Mouse (Mus musculus): ENCODE data around the gene Nckap5l. TPM values are rescaled to one million over a fixed set of nuclear protein-coding genes. Genes with fewer than 3 reads are reported as not detected.

Gene Nckap5l
- polyA plus RNA-seq, 1 experiment = 6.1 TPM

- no peak overlapping the region for H3K9ac ChIP-seq (ENCODE audit: low read depth, poor library complexity, severe bottlenecking)
- no peak overlapping the region for H3K4me3 ChIP-seq (ENCODE audit: low read depth, low read length)
- H3K36me3 ChIP-seq (ENCODE audit: control insufficient read depth, insufficient read depth, low read length, poor library complexity, severe bottlenecking) = no peaks in the 10 kb centered on the region
- 0 out of 2 replicates have a peak, but pooled peaks cover 2% of the 10 kb centered on the region for H3K9me3 ChIP-seq (replicated peaks; ENCODE audit: control insufficient read depth, insufficient read depth, low read length, poor library complexity, severe bottlenecking)
- no peaks in the 10 kb centered on the region for H3K27me3 ChIP-seq (ENCODE audit: control insufficient read depth, insufficient read depth, low read length, poor library complexity, severe bottlenecking)
- no peak overlapping the region for H3K27ac ChIP-seq (ENCODE audit: insufficient read depth, low read length)
- TF ChIP-seq EP300 (IDR thresholded peaks at IDR 0.05; ENCODE audit: insufficient read depth, low read depth, low read length) (no peak), CTCF (IDR thresholded peaks at IDR 0.05; ENCODE audit: low read depth, low read length) (no peak), POLR2A (IDR thresholded peaks at IDR 0.05; ENCODE audit: insufficient read depth, low read length) (no peak)
- H3K4me1 ChIP-seq (ENCODE audit: control insufficient read depth, insufficient read depth, low read length) = peaks cover 5% of the 10 kb centered on the region
These were observed 27.2 kb upstream of the Nckap5l start for GRCm38 (mm10) chr15:99484745-99485144.

- TF ChIP-seq EP300 (IDR thresholded peaks at IDR 0.05; ENCODE audit: insufficient read depth, low read depth, low read length) (no peak), CTCF (IDR thresholded peaks at IDR 0.05; ENCODE audit: low read depth, low read length) (no peak), POLR2A (IDR thresholded peaks at IDR 0.05; ENCODE audit: insufficient read depth, low read length) (no peak)
- Histone ChIP-seq H3K27ac (ENCODE audit: insufficient read depth, low read length) (peak overlapping the region; percentile 49), H3K4me3 (ENCODE audit: low read depth, low read length) (no peak overlapping the region; the same call in 1 of the 2 replicates), H3K9ac (ENCODE audit: low read depth, poor library complexity, severe bottlenecking) (0 out of 2 replicates have a peak overlapping the region, but pooled peaks have one; percentile 95), H3K27me3 (ENCODE audit: control insufficient read depth, insufficient read depth, low read length, poor library complexity, severe bottlenecking) (no peaks in the 10 kb centered on the region), H3K9me3 (replicated peaks; ENCODE audit: control insufficient read depth, insufficient read depth, low read length, poor library complexity, severe bottlenecking) (no peaks in the 10 kb centered on the region), H3K36me3 (ENCODE audit: control insufficient read depth, insufficient read depth, low read length, poor library complexity, severe bottlenecking) (no peaks in the 10 kb centered on the region), H3K4me1 (ENCODE audit: control insufficient read depth, insufficient read depth, low read length) (no peaks in the 10 kb centered on the region)
These were observed 18.3 kb upstream of the Nckap5l start for GRCm38 (mm10) chr15:99475814-99476213.

- Histone ChIP-seq H3K36me3 (ENCODE audit: control insufficient read depth, insufficient read depth, low read length, poor library complexity, severe bottlenecking) (no peaks in the 10 kb centered on the region), H3K9me3 (replicated peaks; ENCODE audit: control insufficient read depth, insufficient read depth, low read length, poor library complexity, severe bottlenecking) (no peaks in the 10 kb centered on the region), H3K27me3 (ENCODE audit: control insufficient read depth, insufficient read depth, low read length, poor library complexity, severe bottlenecking) (no peaks in the 10 kb centered on the region), H3K27ac (ENCODE audit: insufficient read depth, low read length) (peak within 1 kb of the TSS; percentile 93), H3K4me1 (ENCODE audit: control insufficient read depth, insufficient read depth, low read length) (no peaks in the 10 kb centered on the region), H3K4me3 (ENCODE audit: low read depth, low read length) (peak within 1 kb of the TSS; percentile 94), H3K9ac (ENCODE audit: low read depth, poor library complexity, severe bottlenecking) (peak within 1 kb of the TSS; percentile 95)
- TF ChIP-seq EP300 (IDR thresholded peaks at IDR 0.05; ENCODE audit: insufficient read depth, low read depth, low read length) (no peak), CTCF (IDR thresholded peaks at IDR 0.05; ENCODE audit: low read depth, low read length) (peak; percentile 26), POLR2A (IDR thresholded peaks at IDR 0.05; ENCODE audit: insufficient read depth, low read length) (peak; percentile 13)
These were observed 17.0 kb upstream of the Nckap5l start, which contains the start of gene Bcdin3d for GRCm38 (mm10) chr15:99474576-99474926. TSS of gene Bcdin3d (minus strand) at chr15:99474730.

GRCm38 (mm10) chr15:99473801-99474575 lies 16.4 kb upstream of the Nckap5l start:
- Histone ChIP-seq H3K9me3 (replicated peaks; ENCODE audit: control insufficient read depth, insufficient read depth, low read length, poor library complexity, severe bottlenecking) (no peaks in the 10 kb centered on the region), H3K4me3 (ENCODE audit: low read depth, low read length) (peak overlapping the region; percentile 94), H3K27me3 (ENCODE audit: control insufficient read depth, insufficient read depth, low read length, poor library complexity, severe bottlenecking) (no peaks in the 10 kb centered on the region), H3K27ac (ENCODE audit: insufficient read depth, low read length) (peak overlapping the region; percentile 93), H3K36me3 (ENCODE audit: control insufficient read depth, insufficient read depth, low read length, poor library complexity, severe bottlenecking) (no peaks in the 10 kb centered on the region), H3K9ac (ENCODE audit: low read depth, poor library complexity, severe bottlenecking) (peak overlapping the region; percentile 95), H3K4me1 (ENCODE audit: control insufficient read depth, insufficient read depth, low read length) (no peaks in the 10 kb centered on the region)
- no peak for TF ChIP-seq EP300 (IDR thresholded peaks at IDR 0.05; ENCODE audit: insufficient read depth, low read depth, low read length)
- no peak for TF ChIP-seq CTCF (IDR thresholded peaks at IDR 0.05; ENCODE audit: low read depth, low read length)
- no peak for TF ChIP-seq POLR2A (IDR thresholded peaks at IDR 0.05; ENCODE audit: insufficient read depth, low read length)

GRCm38 (mm10) chr15:99472972-99473371 lies 15.4 kb upstream of the Nckap5l start:
- H3K9ac ChIP-seq (ENCODE audit: low read depth, poor library complexity, severe bottlenecking) = peak overlapping the region; percentile 95
- H3K9me3 ChIP-seq (replicated peaks; ENCODE audit: control insufficient read depth, insufficient read depth, low read length, poor library complexity, severe bottlenecking) = no peaks in the 10 kb centered on the region
- H3K4me3 ChIP-seq (ENCODE audit: low read depth, low read length) = peak overlapping the region; percentile 2; the same call in 1 of the 2 replicates
- H3K27ac ChIP-seq (ENCODE audit: insufficient read depth, low read length) = peak overlapping the region; percentile 61
- no peaks in the 10 kb centered on the region for H3K4me1 ChIP-seq (ENCODE audit: control insufficient read depth, insufficient read depth, low read length)
- no peaks in the 10 kb centered on the region for H3K36me3 ChIP-seq (ENCODE audit: control insufficient read depth, insufficient read depth, low read length, poor library complexity, severe bottlenecking)
- no peaks in the 10 kb centered on the region for H3K27me3 ChIP-seq (ENCODE audit: control insufficient read depth, insufficient read depth, low read length, poor library complexity, severe bottlenecking)
- TF ChIP-seq POLR2A (IDR thresholded peaks at IDR 0.05; ENCODE audit: insufficient read depth, low read length) = no peak
- TF ChIP-seq EP300 (IDR thresholded peaks at IDR 0.05; ENCODE audit: insufficient read depth, low read depth, low read length) = no peak
- no peak for TF ChIP-seq CTCF (IDR thresholded peaks at IDR 0.05; ENCODE audit: low read depth, low read length)

- Histone ChIP-seq H3K4me1 (ENCODE audit: control insufficient read depth, insufficient read depth, low read length) (no peaks in the 10 kb centered on the region), H3K9me3 (replicated peaks; ENCODE audit: control insufficient read depth, insufficient read depth, low read length, poor library complexity, severe bottlenecking) (no peaks in the 10 kb centered on the region), H3K9ac (ENCODE audit: low read depth, poor library complexity, severe bottlenecking) (peak overlapping the region; percentile 13; the same call in 1 of the 2 replicates), H3K4me3 (ENCODE audit: low read depth, low read length) (no peak overlapping the region), H3K27me3 (ENCODE audit: control insufficient read depth, insufficient read depth, low read length, poor library complexity, severe bottlenecking) (no peaks in the 10 kb centered on the region), H3K36me3 (ENCODE audit: control insufficient read depth, insufficient read depth, low read length, poor library complexity, severe bottlenecking) (no peaks in the 10 kb centered on the region), H3K27ac (ENCODE audit: insufficient read depth, low read length) (peak overlapping the region; percentile 3; the same call in 1 of the 2 replicates)
- no peak for TF ChIP-seq CTCF (IDR thresholded peaks at IDR 0.05; ENCODE audit: low read depth, low read length)
- TF ChIP-seq EP300 (IDR thresholded peaks at IDR 0.05; ENCODE audit: insufficient read depth, low read depth, low read length) = no peak
- TF ChIP-seq POLR2A (IDR thresholded peaks at IDR 0.05; ENCODE audit: insufficient read depth, low read length) = no peak
These were observed 14.1 kb upstream of the Nckap5l start for GRCm38 (mm10) chr15:99471677-99472063.

All from ES-Bruce4 (cell line).